Mouse (Mus musculus) liver, postnatal 0 days (tissue): ENCODE measurements around the gene Agtr1b. TPM values are rescaled to one million over a fixed set of nuclear protein-coding genes. Genes with fewer than 3 reads are reported as not detected.

Experiments
- ATAC-seq: fragments of 200-750 bp; cut with Nextera tagmentation; 2 replicates; pipeline ENCODE4 v1.8.0; 2017; ENCODE audit warnings: mild to moderate bottlenecking, moderate library complexity
- DNase-seq: peaks from one replicate; pipeline ENCODE4 v3.0.0-alpha.2; 2016
- H3K27ac ChIP-seq: fragments of 300-500 bp; sonication (generic); 2 replicates; pipeline ENCODE4 v1.5.1; 2014; ENCODE audit warnings: antibody characterized with exemption, moderate library complexity, mild to moderate bottlenecking, low read depth
- H3K27me3 ChIP-seq: fragments of 300-500 bp; sonication (generic); 2 replicates; pipeline ENCODE4 v1.6.1; 2014; ENCODE audit warnings: low read length, control low read depth, mixed read lengths; ENCODE audit not compliant: insufficient read depth
- H3K36me3 ChIP-seq: fragments of 300-500 bp; sonication (generic); replicated peaks from 2 replicates; pipeline ENCODE4 v1.6.1; 2014; ENCODE audit warnings: mild to moderate bottlenecking, control low read depth, low read length, moderate library complexity, mixed read lengths; ENCODE audit not compliant: insufficient read depth
- H3K4me1 ChIP-seq: fragments of 300-500 bp; sonication (generic); 2 replicates; pipeline ENCODE4 v1.6.1; 2014; ENCODE audit warnings: antibody characterized with exemption, mild to moderate bottlenecking, control low read depth; ENCODE audit not compliant: insufficient read depth
- H3K4me2 ChIP-seq: fragments of 300-500 bp; sonication (generic); 2 replicates; pipeline ENCODE4 v1.6.1; 2014; ENCODE audit warnings: low read depth, mild to moderate bottlenecking, low read length, moderate library complexity, mixed read lengths
- H3K4me3 ChIP-seq: fragments of 300-500 bp; sonication (generic); 2 replicates; pipeline ENCODE4 v1.5.1; 2014; ENCODE audit warnings: low read depth, low read length
- H3K9ac ChIP-seq: fragments of 300-500 bp; sonication (generic); replicated peaks from 2 replicates; pipeline ENCODE4 v1.6.1; 2014; ENCODE audit warnings: mild to moderate bottlenecking, moderate library complexity
- H3K9me3 ChIP-seq: fragments of 300-500 bp; sonication (generic); 2 replicates; pipeline ENCODE4 v1.6.1; 2016; ENCODE audit warnings: mild to moderate bottlenecking, control low read depth, low read length, mixed read lengths
- CTCF ChIP-seq: sonication (generic); IDR thresholded peaks from 2 replicates; pipeline ENCODE4 v1.5.1; 2016; ENCODE audit warnings: antibody characterized with exemption, low read depth
- EP300 ChIP-seq: IDR thresholded peaks from 2 replicates; pipeline ENCODE4 v1.6.1; 2016; ENCODE audit warnings: antibody characterized with exemption, low read depth, mild to moderate bottlenecking
- WGBS: fragments of 180-500 bp; shearing (Covaris S2); extraction: QIAGEN DNeasy Blood & Tissue Kit; methylation state at CpG from one replicate; pipeline ENCODE4 v1.1.7; 2014; ENCODE audit not compliant: insufficient replicate concordance; 5-methylcytosine and 5-hydroxymethylcytosine counted together
- polyA plus RNA-seq: library from polyadenylated mRNA; unstranded; fragments of >200 nt; fragmentation: Nextera tagmentation; extraction: Ambion mirVana; gene quantifications from 2 replicates; pipeline ENCODE4 v1.2.1, GENCODE M21; 2015

Agtr1b gene
- polyA plus RNA-seq, 1 experiment from 2014 or later, result not detected

DNA sequence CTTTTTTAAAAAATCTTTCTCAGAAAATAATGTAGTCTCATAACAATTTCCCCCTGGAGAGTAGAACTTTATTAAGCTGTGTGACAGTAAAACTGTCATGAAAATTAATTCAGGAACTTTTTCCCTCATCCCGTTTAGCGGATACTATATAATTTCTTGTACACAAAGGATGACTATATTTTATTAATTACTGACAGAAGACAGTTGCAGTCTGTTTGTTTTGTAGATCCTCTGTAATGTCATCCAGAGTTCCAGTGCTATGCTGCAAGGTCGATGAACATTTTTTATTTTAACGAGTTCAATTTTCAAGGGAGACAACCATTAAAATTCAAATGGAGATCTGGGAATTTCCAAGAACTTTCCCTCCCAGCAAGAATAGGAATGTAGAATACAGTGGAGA lies 57.8 kb downstream of the Agtr1b start:
- H3K9ac ChIP-seq, result no peak overlapping the region
- no peak for ATAC-seq
- 83% methylated on average over 4 of the region's 4 CpGs for WGBS
- H3K27me3 ChIP-seq, result no peaks in the 10 kb centered on the region
- H3K27ac ChIP-seq, result no peak overlapping the region
- TF ChIP-seq EP300, result no peak
- no peak for TF ChIP-seq CTCF
- H3K4me2 ChIP-seq, result no peak overlapping the region
- DNase-seq, result no peak
- no peak overlapping the region for H3K4me3 ChIP-seq
- no peaks in the 10 kb centered on the region for H3K36me3 ChIP-seq
- H3K9me3 ChIP-seq, result no peaks in the 10 kb centered on the region
- no peaks in the 10 kb centered on the region for H3K4me1 ChIP-seq

- Histone ChIP-seq H3K4me2 (no peak overlapping the region), H3K27me3 (no peaks in the 10 kb centered on the region), H3K9ac (no peak overlapping the region), H3K36me3 (no peaks in the 10 kb centered on the region), H3K4me1 (no peaks in the 10 kb centered on the region), H3K9me3 (no peaks in the 10 kb centered on the region), H3K4me3 (no peak overlapping the region), H3K27ac (no peak overlapping the region)
- TF ChIP-seq EP300 (no peak), CTCF (no peak)
- DNase-seq (no peak), ATAC-seq (no peak)
- 64% methylated on average over 4 of the region's 4 CpGs for WGBS
Observed at GRCm38 (mm10) chr3:20307256-20307655, 59.7 kb downstream of the Agtr1b start.

DNA sequence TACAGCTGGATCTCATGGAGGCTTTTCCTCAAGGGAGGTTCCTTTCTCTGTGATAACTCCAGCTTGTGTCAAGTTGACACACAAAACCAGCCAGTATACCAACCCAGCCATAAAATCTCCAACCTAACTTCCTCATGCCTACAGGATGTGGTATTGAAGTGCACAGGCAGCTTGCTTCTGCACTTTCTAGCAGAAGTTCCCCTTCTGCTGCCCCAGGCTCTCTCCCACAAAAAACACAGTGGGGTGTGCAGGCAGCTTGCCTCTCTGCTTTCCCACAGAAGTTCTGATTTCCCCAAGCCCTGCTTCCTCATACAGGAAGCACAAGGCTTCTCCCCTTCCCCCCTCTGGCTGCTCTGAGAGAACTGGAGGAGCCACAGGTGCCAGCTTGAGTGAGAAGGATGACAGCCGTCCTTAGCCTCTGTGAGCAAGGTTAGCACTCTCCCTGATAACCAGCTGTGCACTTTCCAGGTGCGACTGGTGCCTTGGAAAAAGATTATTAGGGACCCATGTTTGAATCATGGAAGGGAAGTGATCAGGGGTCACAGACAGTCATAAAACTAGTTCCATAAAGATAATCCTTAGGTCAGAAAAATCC lies 62.1 kb downstream of the Agtr1b start:
- Histone ChIP-seq H3K4me1 (no peaks in the 10 kb centered on the region), H3K27me3 (no peaks in the 10 kb centered on the region), H3K4me3 (no peak overlapping the region), H3K36me3 (no peaks in the 10 kb centered on the region), H3K9me3 (no peaks in the 10 kb centered on the region), H3K27ac (peak overlapping the region; percentile 12; the same call in 1 of the 2 replicates), H3K4me2 (no peak overlapping the region), H3K9ac (no peak overlapping the region)
- 19% methylated on average over 2 of the region's 2 CpGs for WGBS
- ATAC-seq, result peak; percentile 44
- DNase-seq, result peak; percentile 20
- no peak for TF ChIP-seq CTCF
- TF ChIP-seq EP300, result no peak

- Histone ChIP-seq H3K36me3 (no peaks in the 10 kb centered on the region), H3K9me3 (no peaks in the 10 kb centered on the region), H3K27ac (no peak overlapping the region), H3K4me3 (no peak overlapping the region), H3K9ac (no peak overlapping the region), H3K4me1 (no peaks in the 10 kb centered on the region), H3K4me2 (no peak overlapping the region), H3K27me3 (no peaks in the 10 kb centered on the region)
- 38% methylated on average over 3 of the region's 3 CpGs for WGBS
- ATAC-seq (no peak), DNase-seq (no peak)
- TF ChIP-seq CTCF (no peak), EP300 (no peak)
Observed at GRCm38 (mm10) chr3:20295546-20295945, 71.4 kb downstream of the Agtr1b start.

- no peak overlapping the region for H3K4me2 ChIP-seq
Observed at GRCm38 (mm10) chr3:20294542-20295348, 72.2 kb downstream of the Agtr1b start.

GRCm38 (mm10) chr3:20291370-20291769 lies 75.6 kb downstream of the Agtr1b start:
- TF ChIP-seq EP300 (no peak), CTCF (no peak)
- DNase-seq (no peak), ATAC-seq (no peak)
- Histone ChIP-seq H3K27me3 (no peaks in the 10 kb centered on the region), H3K36me3 (no peaks in the 10 kb centered on the region), H3K4me1 (no peaks in the 10 kb centered on the region), H3K4me2 (no peak overlapping the region), H3K27ac (no peak overlapping the region), H3K9me3 (no peaks in the 10 kb centered on the region), H3K4me3 (no peak overlapping the region), H3K9ac (no peak overlapping the region)

More at GRCm38 (mm10) chr3:20294542-20295348, 72.2 kb downstream of the Agtr1b start:
- Histone ChIP-seq H3K36me3 (no peaks in the 10 kb centered on the region), H3K27me3 (no peaks in the 10 kb centered on the region), H3K9ac (no peak overlapping the region), H3K4me1 (no peaks in the 10 kb centered on the region), H3K4me3 (no peak overlapping the region), H3K9me3 (no peaks in the 10 kb centered on the region), H3K27ac (no peak overlapping the region)
- 70% methylated on average over 9 of the region's 9 CpGs for WGBS
- ATAC-seq (no peak), DNase-seq (no peak)
- no peak for TF ChIP-seq CTCF
- no peak for TF ChIP-seq EP300
